Mouse (Mus musculus) stomach, embryonic 16.5 days (tissue): ENCODE measurements around the gene Zbtb16. TPM values are rescaled to one million over a fixed set of nuclear protein-coding genes. Genes with fewer than 3 reads are reported as not detected.
A peak's percentile ranks its signal among the peaks of the same experiment; 100 is the strongest.

ENCODE experiments used
- ATAC-seq: fragments of 200-750 bp; cut with Nextera tagmentation; 2 replicates; pipeline ENCODE4 v1.8.0; 2017; ENCODE audit warnings: moderate number of reproducible peaks, moderate TSS enrichment; ENCODE audit not compliant: insufficient read depth, low FRiP score
- H3K27ac ChIP-seq: fragments of 300-500 bp; sonication (generic); 2 replicates; pipeline ENCODE4 v1.5.1; 2014; ENCODE audit warnings: low read length
- H3K27me3 ChIP-seq: fragments of 300-500 bp; sonication (generic); 2 replicates; pipeline ENCODE4 v1.6.1; 2014; ENCODE audit warnings: low read length, control low read depth, mixed read lengths; ENCODE audit not compliant: control insufficient read depth, insufficient read depth
- H3K36me3 ChIP-seq: fragments of 300-500 bp; sonication (generic); 2 replicates; pipeline ENCODE4 v1.6.1; 2014; ENCODE audit warnings: low read length; ENCODE audit not compliant: control insufficient read depth, insufficient read depth
- H3K4me1 ChIP-seq: fragments of 300-500 bp; sonication (generic); 2 replicates; pipeline ENCODE4 v1.6.1; 2014; ENCODE audit warnings: low read length, control low read depth, mixed read lengths; ENCODE audit not compliant: control insufficient read depth, insufficient read depth
- H3K4me2 ChIP-seq: fragments of 300-500 bp; sonication (generic); 2 replicates; pipeline ENCODE4 v1.6.1; 2014; ENCODE audit warnings: low read depth, low read length, mixed read lengths
- H3K4me3 ChIP-seq: fragments of 300-500 bp; sonication (generic); replicated peaks from 2 replicates; pipeline ENCODE4 v1.5.1; 2014; ENCODE audit warnings: mild to moderate bottlenecking, low read length
- H3K9ac ChIP-seq: fragments of 300-500 bp; sonication (generic); 2 replicates; pipeline ENCODE4 v1.6.1; 2014; ENCODE audit warnings: low read length
- H3K9me3 ChIP-seq: fragments of 300-500 bp; sonication (generic); replicated peaks from 2 replicates; pipeline ENCODE4 v1.6.1; 2016; ENCODE audit warnings: low read length, control low read depth; ENCODE audit not compliant: control insufficient read depth
- WGBS: fragments of 180-500 bp; shearing (Covaris S2); extraction: QIAGEN DNeasy Blood & Tissue Kit; methylation state at CpG from one replicate; pipeline ENCODE4 v1.1.7; 2014; 5-methylcytosine and 5-hydroxymethylcytosine counted together
- polyA plus RNA-seq: library from polyadenylated mRNA; unstranded; fragments of >200 nt; fragmentation: Nextera tagmentation; extraction: Ambion mirVana; gene quantifications from 2 replicates; pipeline ENCODE4 v1.2.1, GENCODE M21; 2015

Gene Zbtb16
- polyA plus RNA-seq = 5.1 and 5.9 TPM in 2 replicates

DNA sequence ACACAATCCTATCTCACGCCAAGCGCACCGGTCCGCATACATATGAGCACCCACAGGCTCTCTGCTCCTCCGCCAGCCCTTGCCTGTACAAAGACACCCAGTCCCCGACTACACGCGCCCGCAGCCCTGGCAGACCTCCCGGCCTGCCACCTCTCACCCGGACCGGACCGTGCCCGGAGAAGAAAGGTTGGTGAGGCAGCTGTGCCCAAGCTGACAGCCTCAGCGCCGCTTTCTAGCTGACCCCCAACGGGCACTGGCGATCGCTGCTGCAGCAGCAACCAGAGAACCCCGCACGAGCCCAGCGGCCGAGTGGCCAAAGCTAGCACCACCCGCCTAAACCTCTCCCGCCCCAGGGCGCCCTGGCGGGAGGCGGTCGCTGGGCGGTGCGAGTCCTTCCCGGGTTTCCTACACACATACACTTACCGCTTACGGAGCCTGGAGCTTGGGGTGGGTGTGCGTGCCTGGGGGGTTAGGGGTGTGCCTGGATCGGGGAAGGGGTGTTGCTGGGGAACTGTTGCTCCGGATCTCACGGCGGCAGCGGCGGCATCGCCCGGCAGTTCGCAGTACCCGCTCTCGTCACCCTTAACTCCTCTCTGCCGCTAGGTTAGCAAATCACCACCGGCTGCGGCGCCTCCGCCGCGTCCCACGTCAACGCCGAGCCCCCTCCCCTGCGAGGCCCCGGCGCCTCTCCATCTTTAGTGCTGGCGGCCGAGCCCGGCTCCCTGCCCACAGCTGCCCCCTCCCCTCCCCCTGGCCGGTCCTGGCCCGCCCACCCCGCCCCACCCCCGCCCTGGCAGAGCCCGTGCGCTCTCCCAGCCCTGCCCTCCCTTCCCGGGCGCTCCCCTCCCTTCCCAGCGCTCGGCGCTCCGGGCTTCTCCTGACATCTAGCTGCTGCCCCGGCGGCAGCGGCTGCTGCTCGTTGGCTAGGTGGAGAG is at the start of gene Zbtb16:
Gene Zbtb16, minus strand, starts transcription at position 592 of the 935 bp plus-strand sequence.
- under 1% methylated on average over 71 of the region's 78 CpGs for WGBS
- Histone ChIP-seq H3K4me2 (peak within 1 kb of the TSS; percentile 94), H3K4me1 (peaks cover 15% of the 10 kb centered on the region), H3K4me3 (peak within 1 kb of the TSS; percentile 71), H3K27ac (peak within 1 kb of the TSS; percentile 66; the same call in 1 of the 2 replicates), H3K9ac (peak within 1 kb of the TSS; percentile 76), H3K27me3 (peaks cover 47% of the 10 kb centered on the region), H3K36me3 (no peaks in the 10 kb centered on the region), H3K9me3 (no peaks in the 10 kb centered on the region)
- peak; percentile 88 for ATAC-seq

DNA sequence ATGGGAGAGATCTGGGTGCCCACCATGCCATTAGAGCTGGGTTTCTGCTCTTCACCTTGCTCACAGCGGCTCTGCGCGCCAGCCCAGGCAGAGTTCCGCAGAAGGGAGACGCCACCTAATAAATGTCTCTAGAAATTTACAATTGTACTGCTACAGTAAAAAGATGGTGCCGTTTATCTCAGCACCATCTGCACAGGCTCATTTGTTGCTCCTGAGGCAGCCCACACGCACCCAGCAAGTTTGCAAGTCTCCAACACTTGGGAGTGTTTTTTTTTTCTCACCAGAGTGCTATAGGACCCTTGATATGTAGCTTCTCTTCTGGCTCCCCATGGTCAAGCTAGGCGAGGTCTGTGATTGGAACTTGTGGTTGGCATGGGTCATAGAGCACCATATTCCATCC is 36.9 kb upstream of the Zbtb16 start:
- WGBS = 78% methylated on average over 8 of the region's 8 CpGs

DNA sequence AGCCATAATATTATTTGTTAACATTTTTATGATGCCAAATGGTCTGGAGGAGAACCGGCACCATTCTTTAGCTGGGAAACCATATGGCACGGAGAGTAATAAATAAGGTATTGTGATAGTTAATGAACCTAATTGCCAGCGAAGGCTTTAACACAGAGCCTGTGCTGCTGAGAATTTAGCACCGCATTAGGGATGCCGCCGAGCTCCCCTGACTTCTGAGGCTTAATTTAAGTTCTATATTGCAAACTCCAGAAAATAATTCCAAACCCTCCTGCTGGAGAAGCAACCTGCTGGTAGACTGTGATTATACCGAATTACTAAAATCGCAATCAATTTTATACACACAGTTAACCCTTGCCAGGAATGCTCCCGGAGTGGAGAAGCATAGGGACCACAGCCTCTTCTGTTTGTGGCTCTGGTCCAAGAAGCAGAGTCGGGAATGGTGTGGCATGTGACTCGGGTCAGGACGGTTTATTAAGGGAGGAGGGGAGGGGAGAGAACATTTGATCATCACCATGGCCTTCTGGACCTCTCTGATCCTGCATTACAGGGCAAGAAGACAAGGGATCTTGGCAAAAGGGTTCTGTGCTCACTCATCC is 30.6 kb upstream of the Zbtb16 start:
- no peaks in the 10 kb centered on the region for H3K4me1 ChIP-seq
- no peak overlapping the region for H3K4me2 ChIP-seq
- ATAC-seq = no peak
- H3K27ac ChIP-seq = no peak overlapping the region
- H3K36me3 ChIP-seq = no peaks in the 10 kb centered on the region
- no peaks in the 10 kb centered on the region for H3K9me3 ChIP-seq
- 62% methylated on average over 12 of the region's 12 CpGs for WGBS
- no peak overlapping the region for H3K4me3 ChIP-seq
- H3K9ac ChIP-seq = no peak overlapping the region
- H3K27me3 ChIP-seq = no peaks in the 10 kb centered on the region

More for the DNA sequence above, 36.9 kb upstream of the Zbtb16 start:
- H3K4me3 ChIP-seq = no peak overlapping the region
- H3K27ac ChIP-seq = no peak overlapping the region
- H3K36me3 ChIP-seq = no peaks in the 10 kb centered on the region
- no peak overlapping the region for H3K9ac ChIP-seq
- no peaks in the 10 kb centered on the region for H3K9me3 ChIP-seq
- H3K4me2 ChIP-seq = no peak overlapping the region
- ATAC-seq = no peak
- H3K4me1 ChIP-seq = no peaks in the 10 kb centered on the region
- H3K27me3 ChIP-seq = no peaks in the 10 kb centered on the region

DNA sequence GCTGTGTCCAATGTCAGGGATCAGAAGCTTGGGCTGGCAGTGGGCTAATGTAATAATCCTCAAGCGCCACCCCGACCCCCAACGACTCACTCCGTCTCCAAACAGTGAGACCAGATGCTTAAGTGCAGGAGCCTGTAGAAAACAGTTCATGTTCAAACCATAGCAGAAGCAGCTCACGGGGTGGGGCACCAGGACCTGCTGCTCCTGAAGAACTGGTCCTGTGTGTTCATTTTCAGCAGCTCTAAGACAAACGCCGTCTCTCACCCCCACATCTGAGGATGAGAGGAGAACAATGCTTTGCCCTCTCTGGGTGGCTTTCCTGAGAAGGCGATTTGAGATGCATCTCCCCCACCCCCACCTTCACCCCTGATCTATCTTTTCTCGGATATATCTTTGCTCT is 29.2 kb upstream of the Zbtb16 start:
- 29% methylated on average over 9 of the region's 9 CpGs for WGBS
- H3K27ac ChIP-seq = peak overlapping the region; percentile 53; the same call in 1 of the 2 replicates
- H3K4me2 ChIP-seq = peak overlapping the region; percentile 23; the same call in 1 of the 2 replicates
- peak; percentile 60 for ATAC-seq
- H3K9ac ChIP-seq = no peak overlapping the region
- no peak overlapping the region for H3K4me3 ChIP-seq
- no peaks in the 10 kb centered on the region for H3K9me3 ChIP-seq
- no peaks in the 10 kb centered on the region for H3K36me3 ChIP-seq
- no peaks in the 10 kb centered on the region; the same call in 1 of the 2 replicates for H3K4me1 ChIP-seq
- no peaks in the 10 kb centered on the region for H3K27me3 ChIP-seq

- WGBS = 91% methylated on average over 10 of the region's 10 CpGs
- no peak overlapping the region for H3K9ac ChIP-seq
- no peaks in the 10 kb centered on the region for H3K36me3 ChIP-seq
- no peak for ATAC-seq
- H3K4me1 ChIP-seq = no peaks in the 10 kb centered on the region; the same call in 1 of the 2 replicates
- no peak overlapping the region for H3K4me2 ChIP-seq
- no peaks in the 10 kb centered on the region for H3K27me3 ChIP-seq
- H3K4me3 ChIP-seq = no peak overlapping the region
- no peaks in the 10 kb centered on the region for H3K9me3 ChIP-seq
- no peak overlapping the region for H3K27ac ChIP-seq
These were observed 25.5 kb upstream of the Zbtb16 start for GRCm38 (mm10) chr9:48861481-48861880.

DNA sequence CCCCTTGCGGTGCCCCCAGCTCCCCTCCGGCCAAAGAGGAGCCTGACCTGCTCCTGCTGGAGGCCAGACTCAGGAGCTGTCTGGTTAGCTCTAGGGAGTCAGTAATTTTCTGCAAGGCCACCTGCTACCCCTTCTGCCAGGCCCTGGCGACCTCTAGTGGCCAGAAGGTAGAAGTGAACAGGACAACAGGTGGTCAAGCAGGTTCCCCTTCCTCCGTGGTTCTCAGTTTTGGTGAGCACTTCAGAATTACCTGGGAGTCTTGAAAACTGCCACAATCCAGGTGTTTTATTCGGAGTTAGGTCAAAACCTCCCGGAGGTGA is 24.5 kb upstream of the Zbtb16 start:
- no peaks in the 10 kb centered on the region; the same call in 1 of the 2 replicates for H3K4me1 ChIP-seq
- H3K9ac ChIP-seq = no peak overlapping the region
- H3K36me3 ChIP-seq = no peaks in the 10 kb centered on the region
- no peak overlapping the region for H3K4me3 ChIP-seq
- ATAC-seq = peak; percentile 63
- H3K27ac ChIP-seq = no peak overlapping the region
- H3K4me2 ChIP-seq = no peak overlapping the region
- H3K9me3 ChIP-seq = no peaks in the 10 kb centered on the region
- WGBS = 6% methylated on average over 6 of the region's 6 CpGs
- no peaks in the 10 kb centered on the region for H3K27me3 ChIP-seq

DNA sequence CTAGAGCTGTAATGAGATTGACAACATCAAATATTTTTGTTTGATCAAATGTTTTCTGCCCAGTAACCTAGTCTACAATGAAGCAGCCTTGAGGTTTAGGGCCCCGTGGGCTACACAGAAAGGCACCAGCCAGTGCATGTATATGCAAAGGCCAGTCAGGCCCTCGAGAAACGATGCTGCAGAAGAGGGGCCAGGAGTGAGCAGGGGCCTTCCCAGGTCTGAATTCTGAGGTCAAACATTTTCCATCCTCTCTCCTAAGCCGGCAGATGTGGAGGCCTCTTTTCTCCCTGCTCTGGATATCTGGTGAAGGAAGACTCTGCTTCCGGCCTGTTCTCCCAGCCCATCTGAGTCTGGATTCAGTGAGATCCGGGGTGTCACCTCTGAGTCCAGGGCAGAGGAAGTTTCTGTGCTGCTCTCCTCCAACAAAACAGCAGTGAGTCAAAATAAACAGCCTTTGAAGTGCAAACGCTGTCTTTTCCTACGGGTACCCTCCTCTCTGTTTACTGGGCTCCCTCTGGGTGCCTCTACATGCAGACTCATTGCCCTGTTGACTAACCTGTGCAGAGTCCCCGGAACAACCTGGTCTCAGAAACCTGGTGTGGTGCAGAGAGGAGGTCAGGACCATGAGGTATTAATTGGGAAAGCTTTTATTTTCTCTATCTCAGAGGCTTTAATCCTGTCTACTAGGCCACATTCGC is 24.0 kb upstream of the Zbtb16 start:
- H3K36me3 ChIP-seq = no peaks in the 10 kb centered on the region
- no peaks in the 10 kb centered on the region for H3K9me3 ChIP-seq
- no peak overlapping the region for H3K4me3 ChIP-seq
- WGBS = 31% methylated on average over 10 of the region's 10 CpGs
- ATAC-seq = peak; percentile 24; the same call in 1 of the 2 replicates
- no peaks in the 10 kb centered on the region for H3K27me3 ChIP-seq
- no peaks in the 10 kb centered on the region; the same call in 1 of the 2 replicates for H3K4me1 ChIP-seq
- H3K27ac ChIP-seq = no peak overlapping the region
- no peak overlapping the region for H3K9ac ChIP-seq
- no peak overlapping the region for H3K4me2 ChIP-seq

DNA sequence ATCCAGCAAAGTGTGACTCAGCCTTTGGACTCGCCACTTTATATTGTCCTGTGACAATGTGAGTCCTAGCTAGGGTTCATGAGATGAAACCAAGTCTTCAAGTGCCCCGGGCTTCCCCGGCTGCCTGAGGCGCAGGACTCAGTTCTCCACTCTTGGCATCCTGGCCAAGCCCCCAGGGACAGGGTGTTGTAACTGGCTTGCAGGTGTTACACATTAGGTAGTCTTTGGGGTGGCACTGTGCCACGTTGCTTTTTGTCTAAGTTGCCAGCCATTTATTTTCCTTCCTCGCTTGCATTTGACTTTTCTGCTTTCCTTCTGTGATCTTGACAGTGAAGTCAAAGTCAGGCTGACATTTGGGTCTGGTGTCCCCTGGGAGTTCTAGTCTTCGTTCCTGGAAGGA is 21.9 kb upstream of the Zbtb16 start:
- no peaks in the 10 kb centered on the region for H3K27me3 ChIP-seq
- H3K4me1 ChIP-seq = no peaks in the 10 kb centered on the region; the same call in 1 of the 2 replicates
- no peak overlapping the region for H3K27ac ChIP-seq
- no peak overlapping the region for H3K9ac ChIP-seq
- 80% methylated on average over 7 of the region's 7 CpGs for WGBS
- no peak for ATAC-seq
- H3K4me3 ChIP-seq = no peak overlapping the region
- H3K9me3 ChIP-seq = no peaks in the 10 kb centered on the region
- no peak overlapping the region for H3K4me2 ChIP-seq
- no peaks in the 10 kb centered on the region for H3K36me3 ChIP-seq
